Mouse (Mus musculus) embryo, embryonic 11 days (tissue): ENCODE results near the gene Rubcnl.

Source experiments
- DNase-seq: peaks from one replicate; pipeline ENCODE4 v3.0.0-alpha.2; 2015

The Rubcnl gene

GRCm38 (mm10) chr14:75017877-75018825 is 2.3 kb downstream of the Rubcnl start:
- no peak for DNase-seq

- DNase-seq: no peak
Observed at GRCm38 (mm10) chr14:75018829-75019228, 3.0 kb downstream of the Rubcnl start.

GRCm38 (mm10) chr14:75020581-75021253 is 4.9 kb downstream of the Rubcnl start:
- no peak for DNase-seq

- DNase-seq: no peak
Observed at GRCm38 (mm10) chr14:75022522-75022921, 6.7 kb downstream of the Rubcnl start.

- no peak for DNase-seq
Observed at GRCm38 (mm10) chr14:75024793-75025710, 9.2 kb downstream of the Rubcnl start.

GRCm38 (mm10) chr14:75030764-75031163 is 14.9 kb downstream of the Rubcnl start:
- no peak for DNase-seq

GRCm38 (mm10) chr14:75031999-75032575 is 16.3 kb downstream of the Rubcnl start:
- DNase-seq: no peak

GRCm38 (mm10) chr14:75032742-75033141 is 16.9 kb downstream of the Rubcnl start:
- no peak for DNase-seq

- no peak for DNase-seq
Observed at GRCm38 (mm10) chr14:75034240-75034639, 18.4 kb downstream of the Rubcnl start.

GRCm38 (mm10) chr14:75035431-75035830 is 19.6 kb downstream of the Rubcnl start:
- DNase-seq: peak; percentile 39

GRCm38 (mm10) chr14:75045184-75045583 is 29.4 kb downstream of the Rubcnl start:
- DNase-seq: no peak

- DNase-seq: peak; percentile 18
Observed at GRCm38 (mm10) chr14:75052451-75052850, 36.6 kb downstream of the Rubcnl start.

- no peak for DNase-seq
Observed at GRCm38 (mm10) chr14:75054455-75055343, 38.9 kb downstream of the Rubcnl start.

- DNase-seq: no peak
Observed at GRCm38 (mm10) chr14:75056861-75057431, 41.1 kb downstream of the Rubcnl start.

- peak; percentile 69 for DNase-seq
Observed at GRCm38 (mm10) chr14:75060562-75060961, 44.7 kb downstream of the Rubcnl start.

- no peak for DNase-seq
Observed at GRCm38 (mm10) chr14:75063936-75064335, 48.1 kb downstream of the Rubcnl start.

GRCm38 (mm10) chr14:75064520-75064919 is 48.7 kb downstream of the Rubcnl start:
- DNase-seq: no peak

- DNase-seq: no peak
Observed at GRCm38 (mm10) chr14:75065211-75065610, 49.4 kb downstream of the Rubcnl start.

- DNase-seq: no peak
Observed at GRCm38 (mm10) chr14:75068430-75069112, 52.7 kb downstream of the Rubcnl start.

- DNase-seq: no peak
Observed at GRCm38 (mm10) chr14:75069356-75069979, 53.6 kb downstream of the Rubcnl start.
